Mouse (Mus musculus): Measurements from ENCODE around the gene Fzd2. TPM values are rescaled to one million over a fixed set of nuclear protein-coding genes. Genes with fewer than 3 reads are reported as not detected.
"Not testable (repeated sequence)": the region's sequence is repeated elsewhere in the genome, so short reads cannot be mapped to it uniquely, and the experiment has no call there.

Fzd2 gene
- 1 to 10 TPM; 4.7 to 5.0 TPM for total RNA-seq (2021)

DNA sequence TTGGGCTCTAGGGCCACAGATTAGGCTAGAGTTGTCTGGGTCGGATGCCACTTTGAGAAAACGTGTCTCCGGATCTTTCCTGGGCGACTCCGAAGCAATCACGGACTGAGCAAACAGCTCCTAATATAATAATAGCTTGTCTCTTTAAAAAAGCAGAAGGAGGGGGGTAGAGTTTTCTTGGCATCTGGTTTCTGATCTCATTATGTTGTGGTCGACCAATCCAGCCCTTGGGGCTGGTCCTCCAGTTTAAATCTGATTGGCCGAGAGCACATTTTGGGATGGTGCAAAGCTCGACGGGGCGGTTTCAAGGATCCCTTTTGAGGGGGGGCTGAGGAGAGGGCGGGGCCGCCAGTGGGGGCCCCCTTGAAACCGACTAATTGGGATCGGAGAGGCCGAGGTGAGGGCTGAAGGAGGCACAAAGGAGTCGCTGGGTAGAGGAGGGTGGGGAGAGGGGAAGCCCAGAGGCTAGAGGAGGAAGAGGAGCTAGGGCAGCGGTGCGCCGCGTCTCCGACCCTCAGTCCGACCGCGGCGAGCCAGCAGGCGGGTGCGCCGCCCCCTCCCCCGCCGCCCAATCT is at the start of gene Fzd2:
Gene Fzd2 (plus strand): TSS at position 387 of the 575 bp plus-strand sequence.
- DNase-seq (ENCODE audit: low spot score) = peak; percentile 84
- intact Hi-C loops (cut with DNase I) = no loop called here

DNA sequence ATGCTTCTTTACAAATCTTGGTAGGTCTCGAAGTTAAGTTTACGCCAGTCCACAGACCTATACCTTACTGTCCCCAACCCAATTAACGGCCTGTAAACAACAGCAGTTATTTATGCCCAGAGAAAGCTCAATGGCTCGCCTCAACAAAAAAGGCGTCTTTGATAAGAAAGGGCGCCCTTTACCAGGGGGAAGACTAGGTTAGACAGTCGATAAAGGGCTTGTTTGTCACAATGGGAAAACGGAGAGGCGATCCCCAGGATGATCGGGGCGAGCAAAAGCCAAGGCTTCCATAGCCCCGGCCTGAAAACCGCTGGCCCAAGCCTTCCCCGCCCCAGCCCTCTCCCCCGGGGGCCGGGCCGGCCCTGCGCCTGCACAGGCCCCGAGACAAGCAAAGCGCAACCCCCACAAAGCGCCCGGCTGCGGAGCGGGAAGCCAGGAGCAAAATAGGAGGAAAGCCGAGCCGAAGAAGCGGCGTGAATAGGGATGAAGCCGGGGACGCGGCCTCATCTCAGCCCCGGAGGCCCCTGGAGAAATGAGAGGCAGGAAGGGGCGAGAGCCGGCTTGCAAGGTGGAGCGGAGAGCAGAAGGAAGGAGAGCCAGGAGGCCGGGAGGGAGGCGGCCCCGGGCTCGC is 48.7 kb upstream of the Fzd2 start:
- intact Hi-C loops (cut with DNase I) = loop anchor here (5.0 kb wide), 1 partner anchor 68 kb away; no protein-coding TSS in a partner anchor
- DNase-seq (ENCODE audit: low spot score) = no peak

DNA sequence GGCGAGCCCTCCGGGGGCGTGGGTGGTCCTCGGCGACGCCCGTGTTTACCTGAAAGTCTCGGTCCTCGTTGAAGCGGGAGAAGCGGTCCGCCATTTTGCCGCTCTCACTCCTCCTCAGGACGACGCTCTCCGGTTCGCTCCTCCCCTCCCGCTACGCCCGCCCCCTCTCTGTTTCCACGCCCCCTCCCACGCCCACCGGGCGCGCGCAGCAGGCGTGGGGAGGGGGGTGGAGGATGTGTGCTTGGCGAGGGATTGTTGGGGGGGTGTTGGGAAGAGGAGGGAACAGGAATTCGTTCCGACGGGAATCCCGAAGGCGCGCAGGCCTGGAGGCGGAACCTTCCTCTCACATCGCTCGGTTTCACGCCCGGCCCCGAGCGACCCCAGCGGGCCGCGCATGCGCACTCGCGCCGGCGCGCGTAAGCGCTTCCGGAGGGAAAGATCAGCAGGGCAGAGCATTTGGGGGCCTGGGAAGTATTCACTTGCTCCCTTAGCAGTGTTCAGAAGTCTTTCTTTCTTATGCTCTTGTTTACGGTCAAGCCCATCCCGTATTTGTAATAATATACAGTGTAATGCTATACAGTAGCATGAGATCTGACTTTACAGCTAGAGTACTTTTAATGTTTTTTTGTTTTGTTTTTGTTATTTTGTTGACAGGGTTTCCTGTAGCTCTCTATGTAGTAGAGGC is 48.0 kb upstream of the Fzd2 start, which contains the start of gene Gpatch8:
Gene Gpatch8 (minus strand): TSS at position 362 of the 685 bp plus-strand sequence.
- intact Hi-C loops (cut with DNase I) = loop anchor here (5.0 kb wide), 1 partner anchor 69 kb away; no protein-coding TSS in a partner anchor
- peak; percentile 95 for DNase-seq (ENCODE audit: low spot score)

DNA sequence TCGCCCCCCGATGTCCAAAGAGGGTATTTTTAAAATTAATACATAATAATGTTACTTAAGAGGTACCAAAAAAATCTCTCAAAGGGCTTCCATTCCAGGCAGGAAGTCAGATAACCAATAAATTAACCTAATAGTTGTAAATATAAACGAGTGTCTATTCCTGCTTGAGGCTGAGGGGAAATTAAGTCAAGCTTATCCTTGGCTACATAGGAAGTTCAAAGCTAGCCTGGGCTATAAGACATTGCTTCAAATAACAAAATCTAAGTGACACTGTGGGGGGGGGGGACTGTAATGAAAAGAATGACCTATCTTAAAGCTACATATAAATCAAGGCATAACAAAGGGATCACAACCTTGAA is 47.5 kb upstream of the Fzd2 start:
- intact Hi-C loops (cut with DNase I) = loop anchor here (5.0 kb wide), 1 partner anchor 69 kb away; no protein-coding TSS in a partner anchor
- DNase-seq (ENCODE audit: low spot score) = no peak

DNA sequence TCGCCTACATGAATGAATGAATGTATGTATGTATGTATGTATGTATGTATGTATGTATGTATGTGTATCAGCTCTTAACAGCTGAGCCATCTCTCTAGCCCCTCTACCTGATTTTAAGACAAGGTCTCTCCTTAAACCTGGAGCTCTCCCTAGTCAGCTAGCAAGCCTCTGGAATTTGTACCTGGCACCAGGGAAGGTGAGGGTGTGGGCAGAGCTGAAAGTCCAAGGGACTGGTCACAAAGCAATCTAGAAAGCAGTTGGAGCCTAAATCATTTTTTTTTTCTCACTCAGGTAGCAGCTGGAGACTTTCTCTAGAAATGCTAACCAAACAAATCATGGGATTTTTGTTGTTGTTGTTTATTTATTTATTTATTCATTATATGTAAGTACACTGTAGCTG is 46.8 kb upstream of the Fzd2 start:
- intact Hi-C loops (cut with DNase I) = loop anchor here (5.0 kb wide), 1 partner anchor 70 kb away; no protein-coding TSS in a partner anchor
- no peak for DNase-seq (ENCODE audit: low spot score)

DNA sequence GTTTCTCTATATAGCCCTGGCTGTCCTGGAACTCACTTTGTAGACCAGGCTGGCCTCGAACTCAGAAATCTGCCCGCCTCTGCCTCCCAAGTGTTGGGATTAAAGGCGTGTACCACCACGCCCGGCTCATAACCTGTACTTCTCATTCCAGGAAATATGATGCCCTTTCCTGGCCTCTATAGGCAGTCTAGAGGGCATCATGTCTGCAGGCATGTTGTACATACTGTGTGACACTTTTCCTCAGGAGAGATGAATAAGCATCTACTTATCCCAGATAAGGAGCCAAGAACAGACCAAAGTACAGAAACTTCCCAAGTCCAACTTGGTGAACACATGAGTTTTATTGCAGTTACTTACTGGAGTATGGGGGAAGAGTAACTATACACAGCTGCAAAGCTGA is 45.5 kb upstream of the Fzd2 start:
- DNase-seq (ENCODE audit: low spot score) = no peak
- intact Hi-C loops (cut with DNase I) = loop anchor here (5.0 kb wide), 1 partner anchor 71 kb away; no protein-coding TSS in a partner anchor

DNA sequence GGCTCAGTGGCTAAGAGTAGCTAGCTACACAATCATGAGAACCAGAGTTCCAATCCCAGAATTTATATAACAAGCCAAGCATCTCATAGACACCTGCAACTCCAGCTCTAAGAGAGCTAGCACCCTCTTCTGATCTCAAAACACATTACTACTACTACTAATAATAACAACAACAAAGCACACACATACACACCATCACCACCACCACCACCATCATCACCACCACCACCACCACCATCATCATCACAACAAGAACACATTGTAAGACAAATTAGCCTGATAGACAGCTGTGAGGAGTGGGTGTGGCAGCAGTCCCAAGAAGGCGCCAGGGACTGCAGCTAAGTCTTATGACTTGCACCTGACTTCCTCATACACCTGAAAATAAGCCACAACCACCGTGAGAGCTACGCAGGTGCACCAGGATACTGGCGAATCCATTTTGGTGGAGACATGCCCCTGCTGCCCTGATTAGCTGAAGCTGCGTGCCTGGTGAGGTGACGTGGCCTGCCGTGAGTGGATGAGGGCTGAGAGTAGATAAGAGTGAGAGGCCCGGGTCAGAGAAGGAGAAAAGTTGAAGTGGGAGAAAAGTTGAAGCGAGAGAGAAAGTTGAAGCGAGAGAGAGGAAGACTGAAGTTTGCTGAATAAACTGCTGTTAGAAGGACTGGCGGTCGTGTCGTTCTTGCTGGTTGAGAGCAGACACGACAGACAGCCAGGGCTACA is 39.1 kb upstream of the Fzd2 start:
- DNase-seq (ENCODE audit: low spot score); intact Hi-C loops (cut with DNase I): not testable (repeated sequence)

DNA sequence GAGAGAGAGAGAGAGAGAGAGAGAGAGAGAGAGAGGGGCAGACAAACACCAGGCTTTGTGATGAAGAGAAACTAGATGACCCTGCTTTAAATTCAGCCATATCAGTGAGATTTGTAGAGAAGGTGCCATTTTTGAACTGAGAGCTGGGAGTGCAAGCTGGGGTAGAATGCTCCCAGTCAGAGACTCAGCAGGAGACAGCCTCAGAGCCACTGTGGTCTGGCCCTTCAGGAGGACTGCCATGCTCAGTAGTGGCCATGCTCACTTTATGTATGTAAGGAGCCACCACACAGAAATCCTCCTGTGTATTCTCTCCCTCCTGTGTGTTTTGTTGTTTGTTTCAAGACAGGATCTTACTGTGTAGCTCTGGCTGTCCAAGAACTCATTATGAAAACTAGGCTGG is 38.5 kb upstream of the Fzd2 start:
- no peak for DNase-seq (ENCODE audit: low spot score)
- intact Hi-C loops (cut with DNase I) = no loop called here

DNA sequence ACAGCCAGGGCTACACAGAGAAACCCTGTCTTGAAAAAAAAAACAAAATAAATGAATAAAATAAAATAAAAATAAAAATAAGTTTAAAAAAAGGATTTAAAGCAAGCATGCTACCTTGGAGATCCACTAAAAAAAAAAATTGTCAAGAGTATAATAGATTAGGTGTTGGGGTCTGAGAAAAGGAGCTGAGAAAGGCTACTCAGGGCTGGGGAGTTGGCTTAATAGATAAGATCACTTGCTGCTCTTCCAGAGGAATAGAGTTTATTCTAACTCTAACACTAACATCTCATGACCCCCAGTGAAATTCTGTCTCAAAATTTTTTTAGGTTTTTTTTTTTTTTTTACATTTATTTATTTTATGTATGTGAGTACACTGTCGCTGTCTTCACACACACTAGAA is 37.9 kb upstream of the Fzd2 start:
- intact Hi-C loops (cut with DNase I) = no loop called here
- no peak for DNase-seq (ENCODE audit: low spot score)

DNA sequence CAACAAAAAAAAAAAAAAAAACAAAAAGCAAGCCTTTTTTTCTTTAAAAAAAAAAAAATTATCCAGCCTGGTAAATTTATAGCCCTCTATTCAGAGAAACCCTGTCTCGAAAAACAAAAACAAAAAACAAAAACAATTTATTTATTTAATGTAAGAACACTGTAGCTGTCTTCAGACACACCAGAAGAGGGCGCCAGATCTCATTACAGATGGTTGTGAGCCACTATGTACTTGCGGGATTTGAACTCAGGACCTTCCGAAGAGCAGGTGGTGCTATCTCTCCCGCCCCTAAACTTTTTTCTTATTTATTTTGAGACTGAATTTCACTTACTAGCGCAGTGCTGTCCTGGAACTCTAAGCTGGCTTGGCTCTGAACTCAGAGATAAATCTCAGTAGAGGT is 37.0 kb upstream of the Fzd2 start:
- DNase-seq (ENCODE audit: low spot score) = no peak
- intact Hi-C loops (cut with DNase I) = no loop called here

DNA sequence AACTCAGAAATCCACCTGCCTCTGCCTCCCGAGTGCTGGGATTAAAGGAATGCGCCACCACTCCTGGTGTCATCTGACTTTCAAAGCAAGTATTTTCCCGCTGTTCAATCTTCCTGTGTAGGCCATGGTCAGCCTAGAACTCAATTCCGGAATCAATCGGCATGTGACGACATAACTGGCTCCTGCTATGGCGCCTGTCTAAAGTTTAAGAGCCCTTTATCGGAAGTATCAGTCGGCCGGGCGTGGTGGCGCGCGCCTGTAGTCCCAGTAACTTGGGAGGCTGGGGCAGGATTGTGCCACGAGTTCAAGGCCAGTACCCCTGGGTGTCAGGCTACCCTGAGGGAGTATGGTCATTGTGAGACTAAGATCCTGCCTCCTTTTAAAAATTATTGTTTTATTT is 36.5 kb upstream of the Fzd2 start:
- DNase-seq (ENCODE audit: low spot score) = no peak
- intact Hi-C loops (cut with DNase I) = no loop called here

DNA sequence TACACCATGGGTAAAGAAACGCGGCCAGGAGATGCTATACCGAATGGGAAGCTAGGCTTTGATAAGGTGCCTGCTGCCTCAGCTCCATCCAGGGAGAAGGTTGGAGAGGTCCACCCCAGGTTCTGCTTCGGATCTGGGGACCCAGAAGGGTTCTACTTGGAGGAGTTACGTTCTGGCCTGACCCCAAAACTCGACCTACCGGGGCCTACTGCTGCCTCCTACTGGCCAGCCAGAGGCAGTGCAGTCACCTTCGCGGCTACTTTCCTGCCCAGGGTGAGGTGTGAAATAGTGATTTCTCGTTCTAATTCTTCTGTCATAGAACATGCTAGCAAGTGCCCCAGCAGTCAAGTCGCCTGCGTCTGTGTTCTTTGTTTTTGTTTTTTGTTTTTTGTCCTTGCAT is 36.0 kb upstream of the Fzd2 start:
- no peak for DNase-seq (ENCODE audit: low spot score)
- intact Hi-C loops (cut with DNase I) = no loop called here

DNA sequence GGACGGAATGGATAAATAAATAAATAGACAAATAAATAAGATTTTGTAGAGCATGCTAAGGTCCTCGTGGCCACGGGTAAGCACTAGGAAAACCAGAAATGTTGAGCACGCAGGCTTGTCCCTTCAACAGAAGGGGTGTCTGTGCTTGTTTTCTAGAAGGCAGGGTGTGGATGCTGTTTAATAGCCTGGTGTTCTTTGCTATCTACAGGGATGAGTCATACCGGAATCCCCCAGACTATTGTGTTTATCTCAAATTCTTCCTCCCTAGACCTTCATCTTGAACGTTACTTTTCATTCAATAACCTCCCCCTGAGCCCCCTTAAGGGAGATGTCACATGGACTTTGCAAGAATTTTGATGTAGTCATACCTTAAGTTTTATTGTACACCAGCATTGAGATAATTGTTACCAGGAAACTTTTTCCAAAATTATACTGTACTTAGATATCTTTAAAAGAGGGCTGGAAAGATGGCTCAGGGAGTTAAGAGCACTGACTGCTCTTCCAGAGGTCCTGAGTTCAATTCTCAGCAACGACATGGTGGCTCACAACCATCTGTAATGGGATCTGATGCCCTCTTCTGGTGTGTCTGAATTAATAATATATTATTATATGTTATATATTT is 35.3 kb upstream of the Fzd2 start:
- intact Hi-C loops (cut with DNase I) = no loop called here
- no peak for DNase-seq (ENCODE audit: low spot score)

DNA sequence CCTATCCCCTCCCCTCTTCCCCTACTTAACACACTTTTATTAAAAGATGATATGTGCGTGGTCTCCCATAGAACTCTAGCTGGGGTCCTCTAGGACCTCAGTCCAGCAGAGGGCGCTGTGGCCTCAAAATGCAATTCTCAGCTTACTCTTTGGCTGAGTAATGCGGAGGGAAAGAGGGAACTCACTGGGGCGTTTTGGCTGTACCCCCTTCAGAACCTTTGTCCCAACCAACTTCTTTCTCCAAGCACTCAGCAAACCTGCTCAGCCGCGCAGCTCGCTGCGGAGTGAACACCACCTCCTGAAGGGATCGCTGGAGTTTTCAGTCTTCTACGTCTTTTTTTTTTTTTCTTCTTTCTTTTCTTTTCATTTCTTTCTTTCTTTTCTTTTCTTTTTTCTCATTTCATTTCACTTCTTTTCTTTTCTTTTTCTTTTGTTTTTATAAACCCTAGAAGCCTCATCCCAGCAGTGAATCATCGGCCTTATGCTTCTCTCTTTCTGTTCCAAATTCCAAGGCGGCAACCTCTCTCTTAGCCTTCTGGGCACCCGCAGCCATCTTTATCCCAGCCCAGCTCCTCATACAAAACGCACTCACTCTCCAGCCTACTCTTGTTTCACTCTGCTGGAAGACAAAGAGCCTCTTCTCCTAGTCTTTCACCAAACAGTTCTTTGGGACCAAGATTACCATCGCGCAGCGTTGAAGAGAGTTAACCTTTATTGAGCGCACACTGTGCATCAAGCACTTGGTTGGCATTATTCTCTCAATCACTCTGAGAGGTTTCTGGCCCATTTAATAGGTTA is 31.1 kb upstream of the Fzd2 start:
- intact Hi-C loops (cut with DNase I) = loop anchor here (1.0 kb wide), 1 partner anchor 78 kb away; no protein-coding TSS in a partner anchor
- DNase-seq (ENCODE audit: low spot score) = peak; percentile 38

DNA sequence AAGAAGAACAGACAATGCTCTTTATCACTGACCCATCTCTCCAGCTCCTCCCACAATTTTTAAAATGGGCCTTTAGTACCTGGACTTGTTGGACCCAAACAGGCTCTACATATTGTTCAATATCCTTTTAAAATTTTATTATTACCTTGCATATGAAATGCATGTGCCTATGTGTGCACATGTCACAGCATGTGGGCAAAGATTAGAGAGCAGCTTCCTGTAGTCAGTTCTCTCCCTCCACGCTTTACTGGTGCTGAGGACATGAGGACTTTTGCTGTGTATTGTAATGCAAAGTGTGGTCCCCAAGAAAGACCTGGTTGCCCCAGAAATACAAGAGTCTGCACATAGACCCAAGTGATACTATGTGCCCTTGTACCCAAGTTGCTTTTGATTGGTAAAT is 29.2 kb upstream of the Fzd2 start:
- intact Hi-C loops (cut with DNase I) = no loop called here
- no peak for DNase-seq (ENCODE audit: low spot score)

DNA sequence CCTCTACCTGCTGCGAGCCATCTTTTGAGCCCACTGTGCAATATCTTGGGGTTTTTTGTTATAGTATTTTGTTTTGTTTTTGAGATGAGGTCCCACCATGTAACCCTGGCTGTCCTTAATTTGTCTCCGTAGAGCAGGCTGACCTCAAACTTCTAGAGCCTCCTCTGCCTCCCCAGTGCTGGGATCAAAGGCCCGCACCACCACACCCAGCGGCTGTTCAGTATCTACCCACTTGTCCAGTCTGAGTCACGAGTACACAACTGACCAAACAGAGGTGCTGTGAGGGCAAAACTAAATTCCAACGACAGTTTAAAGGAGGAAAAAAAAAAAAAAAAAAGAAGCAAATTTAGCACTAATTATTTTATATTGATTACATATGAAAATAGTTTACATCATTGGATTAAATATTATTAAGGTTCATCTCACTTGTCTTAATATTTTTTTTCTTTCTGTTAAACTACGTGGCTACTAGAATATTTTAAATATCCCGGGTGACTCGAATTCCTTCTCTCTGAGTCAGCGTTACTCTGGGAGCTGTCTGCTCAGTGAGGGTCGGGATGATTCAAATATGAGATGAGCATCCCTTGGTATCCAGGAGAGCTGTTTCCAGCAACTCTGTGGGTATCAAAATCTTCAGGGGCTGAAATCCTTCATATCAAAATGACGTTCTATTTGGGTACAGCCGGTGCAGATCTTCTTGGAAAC is 28.0 kb upstream of the Fzd2 start:
- no peak for DNase-seq (ENCODE audit: low spot score)
- intact Hi-C loops (cut with DNase I) = no loop called here

DNA sequence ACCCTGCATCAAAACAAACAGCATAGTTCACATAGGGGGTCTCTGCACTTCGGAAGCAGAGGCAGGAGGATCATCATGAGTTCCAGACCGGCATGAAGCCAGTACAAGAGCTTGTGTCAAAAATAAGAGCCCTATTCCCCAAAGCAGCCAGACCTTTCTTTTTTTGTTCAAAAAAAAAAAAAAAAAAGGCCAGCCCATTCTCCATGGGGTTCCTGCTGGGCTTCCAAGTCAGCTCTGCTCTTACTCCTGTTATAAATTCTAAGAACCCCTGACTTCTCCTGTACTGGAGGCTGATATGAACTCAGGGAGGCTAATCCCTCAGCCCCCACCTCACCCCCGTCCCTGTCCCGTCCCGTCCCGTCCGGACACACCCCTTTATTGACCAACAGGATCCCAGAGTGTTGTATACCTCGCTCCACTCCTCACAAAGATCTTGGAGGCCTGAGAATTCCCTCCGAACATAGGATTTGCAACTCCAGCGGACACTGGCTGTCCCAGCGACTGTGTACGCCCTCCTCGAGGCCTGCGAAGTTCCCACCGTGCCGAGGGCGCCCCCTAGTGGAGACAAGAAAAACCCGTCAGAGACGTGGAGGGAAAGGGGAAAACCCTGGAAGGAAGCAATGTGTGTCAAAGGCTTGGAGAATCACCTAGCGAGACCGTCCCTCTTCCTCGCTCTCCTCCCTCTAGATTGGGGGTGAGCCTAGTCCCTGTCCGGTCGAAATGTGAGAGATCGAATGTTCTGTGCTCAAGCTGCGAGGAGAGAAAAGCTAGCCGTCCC is 25.7 kb upstream of the Fzd2 start:
- intact Hi-C loops (cut with DNase I) = loop anchor here (2.0 kb wide), 2 partner anchors 24 to 92 kb away; no protein-coding TSS in a partner anchor
- DNase-seq (ENCODE audit: low spot score) = peak; percentile 62

All from heart, postnatal 25 days (tissue).